Mouse (Mus musculus): ENCODE measurements around the gene Ifngr1. TPM values are rescaled to one million over a fixed set of nuclear protein-coding genes. Genes with fewer than 3 reads are reported as not detected.

Ifngr1 gene
- 17.2 and 19.7 TPM in 2 replicates for polyA plus RNA-seq (2012; rRNA removed)

DNA sequence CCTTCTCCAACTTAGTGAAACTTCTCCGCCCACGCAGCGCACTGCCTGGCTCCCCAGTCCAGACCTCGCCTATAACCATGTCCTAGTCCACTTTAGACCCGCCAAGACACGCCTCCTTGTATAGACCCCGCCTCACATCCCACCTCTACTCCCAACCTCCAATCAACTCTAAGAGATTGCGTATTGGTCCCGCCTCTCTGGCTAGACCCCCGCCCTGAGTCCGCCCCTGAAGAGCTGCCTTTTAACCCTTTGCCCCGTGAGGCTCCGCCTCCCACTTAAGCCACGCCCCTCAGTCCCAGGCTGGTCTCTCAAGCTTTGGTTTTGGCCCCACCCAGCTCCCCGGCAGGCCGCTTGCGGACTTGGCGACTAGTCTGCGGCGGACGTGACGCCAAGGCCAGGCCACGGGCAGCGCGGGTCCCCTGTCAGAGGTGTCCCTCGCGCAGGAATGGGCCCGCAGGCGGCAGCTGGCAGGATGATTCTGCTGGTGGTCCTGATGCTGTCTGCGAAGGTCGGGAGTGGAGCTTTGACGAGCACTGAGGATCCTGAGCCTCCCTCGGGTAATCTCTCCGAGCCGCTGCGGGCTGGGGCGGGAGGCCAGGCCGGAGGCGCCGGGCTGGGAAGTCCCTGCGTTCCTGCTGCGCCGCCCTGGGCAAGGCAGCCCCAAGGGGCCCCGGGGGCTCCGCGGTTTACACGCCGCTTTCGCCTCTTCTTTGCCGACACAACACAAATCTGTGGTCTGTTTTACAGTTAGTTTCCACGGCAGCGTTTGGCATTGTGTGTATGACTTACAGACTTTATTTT is at the start of gene Ifngr1:
TSS of gene Ifngr1 (plus strand) at position 309 of the 801 bp plus-strand sequence.
- Histone ChIP-seq H3K4me1 (ENCODE audit: control insufficient read depth, insufficient read depth, low read length) (peaks cover 3% of the 10 kb centered on the region; the same call in 1 of the 2 replicates), H3K27ac (ENCODE audit: insufficient read depth, low read length) (peak within 1 kb of the TSS; percentile 52; the same call in 1 of the 2 replicates), H3K4me3 (ENCODE audit: insufficient read depth, low read length) (peak within 1 kb of the TSS; percentile 79)
- TF ChIP-seq CTCF (IDR thresholded peaks at IDR 0.05; ENCODE audit: extremely low read depth, insufficient read depth, low read length) (no peak), POLR2A (IDR thresholded peaks at IDR 0.05; ENCODE audit: extremely low read depth, insufficient read depth, low read length) (peak; percentile 47; the same call in 1 of the 2 replicates)

DNA sequence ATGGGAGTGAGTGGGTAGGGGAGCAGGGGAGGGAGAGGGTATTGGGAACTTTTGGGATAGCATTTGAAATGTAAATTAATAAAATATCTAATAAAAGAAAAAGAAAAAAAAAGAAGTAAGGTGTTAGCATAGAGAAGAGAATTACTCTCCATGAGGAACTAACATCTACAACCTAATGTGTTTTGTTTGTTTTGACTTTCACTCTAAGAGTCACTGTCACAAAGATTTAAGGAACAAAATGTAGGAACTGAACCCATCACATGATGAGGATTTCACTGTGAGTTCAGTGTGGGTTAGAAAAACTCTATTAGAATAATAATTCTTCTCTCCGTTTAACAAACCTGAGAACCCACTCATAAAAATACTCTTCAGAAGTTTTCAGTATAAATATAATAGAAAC is 44.9 kb upstream of the Ifngr1 start:
- Histone ChIP-seq H3K4me3 (ENCODE audit: insufficient read depth, low read length) (no peak overlapping the region), H3K4me1 (ENCODE audit: control insufficient read depth, insufficient read depth, low read length) (no peaks in the 10 kb centered on the region), H3K27ac (ENCODE audit: insufficient read depth, low read length) (no peak overlapping the region)
- TF ChIP-seq CTCF (IDR thresholded peaks at IDR 0.05; ENCODE audit: extremely low read depth, insufficient read depth, low read length): no peak
- no peak for TF ChIP-seq POLR2A (IDR thresholded peaks at IDR 0.05; ENCODE audit: extremely low read depth, insufficient read depth, low read length)

DNA sequence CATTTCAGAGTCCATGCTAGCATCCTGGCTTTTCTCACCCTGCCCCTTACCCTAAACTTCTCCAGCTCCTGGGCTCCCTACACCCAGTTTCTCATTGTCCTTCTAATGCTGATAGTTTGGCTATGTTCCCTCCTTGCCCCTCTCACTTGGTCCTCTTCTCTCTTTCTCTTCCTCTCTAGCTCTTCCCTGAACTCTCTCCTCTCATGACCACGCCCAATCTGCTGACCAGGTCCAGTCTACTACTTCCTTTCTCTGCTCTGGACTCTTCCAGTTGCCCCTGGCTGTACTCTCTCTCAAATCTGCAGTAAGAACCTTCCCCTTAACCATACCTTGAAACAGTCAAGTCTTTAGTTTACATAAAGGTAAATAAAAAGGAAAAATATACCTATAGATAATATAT is 43.7 kb upstream of the Ifngr1 start:
- Histone ChIP-seq H3K4me1 (ENCODE audit: control insufficient read depth, insufficient read depth, low read length) (no peaks in the 10 kb centered on the region), H3K4me3 (ENCODE audit: insufficient read depth, low read length) (no peak overlapping the region), H3K27ac (ENCODE audit: insufficient read depth, low read length) (no peak overlapping the region)
- TF ChIP-seq CTCF (IDR thresholded peaks at IDR 0.05; ENCODE audit: extremely low read depth, insufficient read depth, low read length) (no peak), POLR2A (IDR thresholded peaks at IDR 0.05; ENCODE audit: extremely low read depth, insufficient read depth, low read length) (no peak)

DNA sequence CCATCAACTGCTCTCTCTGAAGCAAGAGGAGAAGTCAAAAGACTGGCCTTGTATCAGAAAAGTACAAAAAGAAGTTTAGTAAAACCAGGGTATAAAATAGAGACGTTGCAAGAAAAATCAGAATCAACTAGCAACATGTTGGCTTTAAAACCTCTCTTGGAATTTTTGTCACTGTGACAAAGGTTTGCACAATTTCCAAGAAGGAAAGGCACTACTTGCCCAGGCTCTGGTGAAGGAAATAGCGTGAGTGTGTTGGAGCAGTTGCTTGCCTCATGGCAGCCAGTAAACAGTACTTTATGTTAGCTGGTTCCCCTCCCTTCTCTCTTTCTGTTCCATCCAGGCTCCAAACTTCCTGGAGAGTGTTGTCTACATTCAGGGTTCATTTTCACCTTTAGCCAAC is 43.3 kb upstream of the Ifngr1 start:
- TF ChIP-seq POLR2A (IDR thresholded peaks at IDR 0.05; ENCODE audit: extremely low read depth, insufficient read depth, low read length): no peak
- no peak for TF ChIP-seq CTCF (IDR thresholded peaks at IDR 0.05; ENCODE audit: extremely low read depth, insufficient read depth, low read length)
- no peaks in the 10 kb centered on the region for H3K4me1 ChIP-seq (ENCODE audit: control insufficient read depth, insufficient read depth, low read length)
- H3K27ac ChIP-seq (ENCODE audit: insufficient read depth, low read length): no peak overlapping the region
- H3K4me3 ChIP-seq (ENCODE audit: insufficient read depth, low read length): no peak overlapping the region

DNA sequence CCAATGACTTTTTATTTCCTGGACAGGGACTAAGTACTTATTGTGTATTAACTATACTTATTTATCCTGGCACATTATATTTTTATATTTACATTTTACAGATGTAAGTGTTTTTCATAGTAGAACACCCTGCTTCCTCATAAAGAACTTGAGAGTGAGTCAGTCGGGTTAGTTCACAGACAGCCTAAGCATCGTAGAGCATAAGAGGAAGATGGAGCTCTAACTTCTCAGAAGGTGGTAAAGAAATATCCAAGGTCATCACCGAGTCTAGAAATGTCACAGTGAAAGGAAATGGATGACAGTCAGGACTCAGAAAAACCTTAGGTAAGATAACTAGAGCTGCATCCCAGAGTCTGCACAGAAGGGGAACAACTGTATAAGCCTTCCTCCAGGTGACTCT is 40.2 kb upstream of the Ifngr1 start:
- H3K27ac ChIP-seq (ENCODE audit: insufficient read depth, low read length): no peak overlapping the region
- TF ChIP-seq CTCF (IDR thresholded peaks at IDR 0.05; ENCODE audit: extremely low read depth, insufficient read depth, low read length) (no peak), POLR2A (IDR thresholded peaks at IDR 0.05; ENCODE audit: extremely low read depth, insufficient read depth, low read length) (no peak)
- no peaks in the 10 kb centered on the region for H3K4me1 ChIP-seq (ENCODE audit: control insufficient read depth, insufficient read depth, low read length)
- no peak overlapping the region for H3K4me3 ChIP-seq (ENCODE audit: insufficient read depth, low read length)

DNA sequence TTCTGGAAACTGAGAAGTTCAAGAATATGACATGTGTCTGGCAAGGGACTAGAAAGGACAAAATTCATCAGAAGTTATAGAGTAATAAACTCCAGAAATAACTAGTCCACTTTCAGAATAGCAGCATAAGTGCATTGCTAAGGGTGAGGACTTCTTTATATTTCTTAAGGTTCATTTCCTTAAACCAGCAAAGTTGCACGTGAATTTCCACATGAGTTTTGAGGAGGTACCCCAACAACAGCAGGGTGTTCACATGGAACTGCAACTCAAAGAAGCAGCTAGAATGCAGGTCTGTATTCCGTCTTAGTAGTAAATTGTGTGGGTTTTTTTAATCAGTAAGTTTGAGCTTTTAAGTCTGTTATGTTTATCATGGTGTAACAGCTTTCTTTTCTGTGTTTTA is 37.9 kb upstream of the Ifngr1 start:
- Histone ChIP-seq H3K27ac (ENCODE audit: insufficient read depth, low read length) (no peak overlapping the region), H3K4me3 (ENCODE audit: insufficient read depth, low read length) (no peak overlapping the region), H3K4me1 (ENCODE audit: control insufficient read depth, insufficient read depth, low read length) (no peaks in the 10 kb centered on the region)
- TF ChIP-seq CTCF (IDR thresholded peaks at IDR 0.05; ENCODE audit: extremely low read depth, insufficient read depth, low read length) (no peak), POLR2A (IDR thresholded peaks at IDR 0.05; ENCODE audit: extremely low read depth, insufficient read depth, low read length) (no peak)

DNA sequence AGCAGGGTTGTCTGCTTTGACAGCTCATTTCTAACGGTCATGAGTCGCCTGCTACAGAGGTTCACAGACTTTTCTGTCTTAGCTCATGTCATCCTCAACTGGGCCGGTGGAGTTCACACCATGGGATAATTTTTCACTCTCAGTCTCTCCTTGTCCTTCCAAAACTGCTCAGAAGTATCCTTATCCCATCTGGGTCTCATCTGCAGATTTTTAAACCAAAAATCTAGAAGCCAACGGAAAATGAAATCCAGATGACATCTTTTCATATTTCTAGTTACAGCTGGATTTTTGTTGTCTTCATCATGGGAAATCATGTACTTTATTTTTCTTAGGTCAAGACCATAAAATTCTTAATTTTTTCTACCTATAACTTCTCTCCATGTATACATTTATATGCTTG is 34.1 kb upstream of the Ifngr1 start:
- no peaks in the 10 kb centered on the region for H3K4me1 ChIP-seq (ENCODE audit: control insufficient read depth, insufficient read depth, low read length)
- H3K4me3 ChIP-seq (ENCODE audit: insufficient read depth, low read length): no peak overlapping the region
- TF ChIP-seq CTCF (IDR thresholded peaks at IDR 0.05; ENCODE audit: extremely low read depth, insufficient read depth, low read length): no peak
- TF ChIP-seq POLR2A (IDR thresholded peaks at IDR 0.05; ENCODE audit: extremely low read depth, insufficient read depth, low read length): no peak
- no peak overlapping the region for H3K27ac ChIP-seq (ENCODE audit: insufficient read depth, low read length)

DNA sequence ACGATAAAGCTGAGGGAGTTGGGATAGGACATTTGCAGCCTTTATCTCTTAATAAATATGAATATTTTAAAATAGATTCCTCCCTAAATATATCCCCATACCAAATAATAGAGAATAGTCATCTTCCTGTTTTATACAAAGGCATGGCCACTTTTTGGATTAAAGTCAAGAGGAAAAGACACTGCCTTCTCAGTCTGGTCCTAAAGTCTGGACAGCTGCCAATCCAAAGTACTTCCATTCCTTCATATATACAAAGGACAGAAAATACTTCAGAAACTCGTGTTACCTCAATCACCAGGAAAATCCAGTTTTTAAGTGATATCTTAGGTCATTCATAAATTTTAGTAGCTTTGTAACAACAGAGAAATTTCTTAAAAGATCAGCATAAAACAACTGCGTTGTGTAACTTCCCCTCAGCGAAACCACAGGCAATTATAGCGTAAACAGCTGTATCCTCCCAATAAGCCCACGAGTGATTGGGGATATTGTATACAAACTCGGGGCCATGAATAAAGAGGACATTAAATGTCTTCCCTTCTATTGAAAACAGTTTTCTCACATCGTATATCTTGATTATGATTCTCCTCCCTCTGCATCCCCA is 32.1 kb upstream of the Ifngr1 start:
- TF ChIP-seq POLR2A (IDR thresholded peaks at IDR 0.05; ENCODE audit: extremely low read depth, insufficient read depth, low read length): no peak
- no peak for TF ChIP-seq CTCF (IDR thresholded peaks at IDR 0.05; ENCODE audit: extremely low read depth, insufficient read depth, low read length)
- no peak overlapping the region for H3K27ac ChIP-seq (ENCODE audit: insufficient read depth, low read length)
- H3K4me3 ChIP-seq (ENCODE audit: insufficient read depth, low read length): no peak overlapping the region
- no peaks in the 10 kb centered on the region for H3K4me1 ChIP-seq (ENCODE audit: control insufficient read depth, insufficient read depth, low read length)

DNA sequence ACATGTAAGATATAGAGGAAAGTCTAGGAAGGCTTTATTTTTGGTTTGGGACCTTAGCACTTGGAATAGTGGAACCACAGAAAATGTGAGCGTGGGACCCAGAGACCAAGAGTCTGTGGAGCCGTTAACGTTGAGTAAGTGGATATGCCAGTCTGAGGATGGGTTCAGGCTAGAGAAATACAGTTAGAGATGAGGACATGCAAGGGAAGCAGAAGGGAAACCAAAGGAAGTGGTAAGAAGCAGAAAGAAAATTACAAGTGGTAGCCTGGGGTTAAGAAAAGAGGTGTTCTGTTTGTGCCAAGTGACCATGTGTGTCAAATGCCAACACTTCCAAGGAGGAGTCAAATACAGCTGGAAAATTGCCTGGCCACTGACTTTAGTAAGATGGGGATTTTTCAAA is 29.2 kb upstream of the Ifngr1 start:
- Histone ChIP-seq H3K4me3 (ENCODE audit: insufficient read depth, low read length) (no peak overlapping the region), H3K4me1 (ENCODE audit: control insufficient read depth, insufficient read depth, low read length) (no peaks in the 10 kb centered on the region), H3K27ac (ENCODE audit: insufficient read depth, low read length) (no peak overlapping the region)
- TF ChIP-seq POLR2A (IDR thresholded peaks at IDR 0.05; ENCODE audit: extremely low read depth, insufficient read depth, low read length) (no peak), CTCF (IDR thresholded peaks at IDR 0.05; ENCODE audit: extremely low read depth, insufficient read depth, low read length) (no peak)

DNA sequence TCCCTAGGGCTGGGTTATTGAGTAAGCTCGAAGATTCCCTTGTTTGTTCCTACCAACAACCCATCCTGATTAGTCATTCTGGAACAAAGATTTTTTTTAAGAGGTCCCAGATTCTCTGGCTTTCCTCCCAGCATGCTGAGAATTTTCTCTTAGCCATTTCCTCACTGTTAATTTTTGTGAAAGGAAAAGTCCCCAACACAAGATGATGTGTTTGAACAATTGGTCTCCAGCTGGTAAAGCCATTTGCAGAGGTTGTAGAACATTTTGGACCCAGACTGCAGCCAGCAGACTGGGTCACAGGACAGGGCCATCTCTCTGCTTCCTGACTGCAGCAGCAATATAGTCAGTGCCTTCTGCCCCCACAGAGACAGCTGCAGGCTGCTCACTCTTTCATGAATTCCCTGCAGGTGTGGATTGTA is 28.3 kb upstream of the Ifngr1 start:
- TF ChIP-seq CTCF (IDR thresholded peaks at IDR 0.05; ENCODE audit: extremely low read depth, insufficient read depth, low read length) (no peak), POLR2A (IDR thresholded peaks at IDR 0.05; ENCODE audit: extremely low read depth, insufficient read depth, low read length) (no peak)

More for the DNA sequence above, 28.3 kb upstream of the Ifngr1 start:
- H3K27ac ChIP-seq (ENCODE audit: insufficient read depth, low read length): no peak overlapping the region
- no peak overlapping the region for H3K4me3 ChIP-seq (ENCODE audit: insufficient read depth, low read length)
- H3K4me1 ChIP-seq (ENCODE audit: control insufficient read depth, insufficient read depth, low read length): no peaks in the 10 kb centered on the region
